Mouse (Mus musculus): ENCODE data around the gene Podxl.
A peak's percentile ranks its signal among the peaks of the same experiment; 100 is the strongest.
"Not testable (repeated sequence)": the region's sequence is repeated elsewhere in the genome, so short reads cannot be mapped to it uniquely, and the experiment has no call there.

The Podxl gene

DNA sequence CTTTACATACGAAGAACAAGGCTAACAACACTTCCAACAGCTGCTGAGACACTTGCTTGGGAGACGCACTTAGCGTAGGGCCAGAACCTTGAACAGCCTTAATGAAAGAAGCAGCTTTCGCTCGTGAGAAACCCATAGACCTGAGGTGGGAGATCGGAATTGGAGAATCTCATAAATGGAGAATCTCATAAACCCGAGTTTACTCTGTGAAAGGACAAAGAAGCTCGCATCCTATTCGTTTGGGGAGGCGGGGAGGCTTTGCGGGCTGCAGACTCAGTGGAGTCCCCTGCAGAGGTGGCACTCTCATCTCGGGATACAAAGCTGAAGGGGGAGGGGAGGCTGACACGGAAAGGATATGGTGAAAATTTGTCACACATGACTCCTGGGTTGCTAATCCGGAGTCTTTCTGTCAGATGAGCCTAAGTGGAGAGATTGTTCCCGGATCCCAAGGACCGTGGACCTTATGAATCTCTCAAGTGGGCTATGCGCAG lies 1.2 kb upstream of the Podxl start:
- DNase-seq: peak; percentile 41 to 45

DNA sequence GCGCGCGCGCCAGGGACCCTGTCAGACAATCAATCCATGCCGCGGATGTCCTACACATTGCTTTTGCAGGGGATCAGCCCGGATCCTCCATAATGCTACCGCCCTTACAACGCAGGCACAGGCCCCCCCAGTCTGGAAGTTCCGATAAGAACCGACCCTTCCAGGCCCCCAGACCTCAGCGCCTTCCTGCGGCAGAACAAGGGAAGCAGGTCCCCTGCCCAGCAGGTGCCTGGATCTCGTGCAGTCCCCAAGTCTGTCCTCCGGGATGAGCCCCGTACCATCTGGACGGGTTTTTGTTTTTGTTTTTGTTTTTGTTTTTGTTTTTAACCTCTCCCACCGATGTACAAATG lies 376 bp upstream of the Podxl start:
- DNase-seq: peak in 1 of 2 experiments; percentile 61

DNA sequence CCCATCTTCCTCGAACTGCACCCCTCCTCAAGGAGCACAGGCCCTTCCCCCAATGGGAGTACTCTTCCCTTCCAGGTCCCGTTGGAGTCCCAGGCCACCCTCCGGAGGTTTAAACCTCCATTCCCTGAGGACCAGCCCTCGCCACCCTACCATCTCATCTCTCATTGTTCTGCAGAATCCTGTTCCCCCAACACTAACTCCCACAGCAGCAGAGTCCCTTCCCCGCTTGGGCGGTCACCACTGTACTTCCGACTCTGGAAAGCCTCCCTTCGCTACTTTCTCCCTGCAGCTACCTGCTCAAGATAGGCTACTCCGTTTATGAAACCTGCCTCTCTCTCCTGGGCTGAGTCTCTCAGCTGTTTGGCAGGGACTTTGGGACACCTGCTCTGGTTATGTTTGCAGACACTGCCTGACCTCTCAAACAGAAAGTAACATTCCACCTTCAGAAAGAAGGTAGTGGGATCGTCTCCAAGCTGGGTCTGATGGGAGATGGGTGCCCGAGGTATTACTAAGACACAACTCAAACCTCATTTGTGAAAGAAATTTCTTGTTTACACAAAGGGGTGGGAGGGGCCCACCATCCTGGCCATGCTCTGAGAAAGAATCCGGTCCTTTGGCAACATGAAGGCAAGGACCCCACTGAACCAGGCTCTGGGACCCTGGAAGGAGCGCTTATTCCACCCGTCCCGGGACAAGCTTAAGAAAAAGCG lies 1.3 kb downstream of the Podxl start:
- peak in 1 of 2 experiments; percentile 19 for DNase-seq

DNA sequence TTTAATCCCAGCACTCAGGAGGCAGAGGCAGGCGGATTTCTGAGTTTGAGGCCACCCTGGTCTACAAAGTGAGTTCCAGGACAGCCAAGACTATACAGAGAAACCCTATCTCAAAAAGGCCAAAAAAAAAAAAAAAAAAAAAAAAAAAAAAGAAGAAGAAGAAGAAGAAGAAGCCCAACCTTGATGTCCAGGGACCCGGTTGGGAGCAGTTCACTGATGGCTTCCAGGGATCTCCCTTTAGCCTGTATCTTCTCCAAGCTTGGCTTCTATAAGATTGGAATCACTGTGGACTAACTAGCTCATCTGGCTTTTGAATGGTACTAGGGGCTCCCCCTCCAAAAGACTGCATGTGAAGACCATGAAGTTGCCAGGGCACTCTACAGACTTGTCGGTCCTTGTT lies 1.8 kb downstream of the Podxl start:
- DNase-seq: not testable (repeated sequence)

DNA sequence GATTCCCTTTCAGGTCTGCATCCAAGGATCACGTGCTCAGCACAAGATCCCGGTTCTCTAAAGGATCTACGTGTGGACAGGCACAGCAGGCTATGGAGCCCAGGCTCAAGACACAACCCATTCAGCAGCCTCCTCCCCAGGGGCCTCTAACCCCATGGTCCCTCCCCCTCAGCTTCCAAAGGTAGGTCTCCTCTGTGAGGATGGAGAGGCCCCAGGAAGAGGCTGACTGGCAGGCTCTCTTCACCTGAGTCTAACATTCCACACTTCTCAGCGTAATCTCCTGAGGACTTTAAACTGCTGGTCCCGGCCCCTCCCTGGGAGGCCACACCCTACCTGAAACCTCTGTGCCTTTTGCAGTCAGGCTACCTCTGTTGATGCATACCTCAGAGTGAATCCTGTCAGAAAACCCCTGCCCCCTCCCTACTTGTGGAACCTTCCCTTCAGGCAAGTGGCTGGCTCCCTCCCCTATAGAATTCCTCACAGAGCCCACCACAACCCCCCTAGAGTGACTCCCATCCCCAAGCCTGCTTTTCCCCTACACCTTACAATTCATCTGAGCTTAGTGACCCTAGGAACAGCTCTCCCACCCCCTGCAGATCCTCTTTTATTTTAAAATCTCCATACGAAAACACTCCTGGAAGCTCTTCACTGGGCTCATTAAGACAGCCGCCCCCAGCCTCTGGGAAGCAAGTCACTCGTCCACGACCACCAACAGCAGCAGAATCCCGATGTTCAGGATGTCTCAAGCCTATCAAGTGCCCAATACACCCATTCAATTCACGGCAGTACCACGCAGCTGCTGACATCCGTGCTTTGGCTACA lies 3.4 kb downstream of the Podxl start:
- no peak for DNase-seq

DNA sequence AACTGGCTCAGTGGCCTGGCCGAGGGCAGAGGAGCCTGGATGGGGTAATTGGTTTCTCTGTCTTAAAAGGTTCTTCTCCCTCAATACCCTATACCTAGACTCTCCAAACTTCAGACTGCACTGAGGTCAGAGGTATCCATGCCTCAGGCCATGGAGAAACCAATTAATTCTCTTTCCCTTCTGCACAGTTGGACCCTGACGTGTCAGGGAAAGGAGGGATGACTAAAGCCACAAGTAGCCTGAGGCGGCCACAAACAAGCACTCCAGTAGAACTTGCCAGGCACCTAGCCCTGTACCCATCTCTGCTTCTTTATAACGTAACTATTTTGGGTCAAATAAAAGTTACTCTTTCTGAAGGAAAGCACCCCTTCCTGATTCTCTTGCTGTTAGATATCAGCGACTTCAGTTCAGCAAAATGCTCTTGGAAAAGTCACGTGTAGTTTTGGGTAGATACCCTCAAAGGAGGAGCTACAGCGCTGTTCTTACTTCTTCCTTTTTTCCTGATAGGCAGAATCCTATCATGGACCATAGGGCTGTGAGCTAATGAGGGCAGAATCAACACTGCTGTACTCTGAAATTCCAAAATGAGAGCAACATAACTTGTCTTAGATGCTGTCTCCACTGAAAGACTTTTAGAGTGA lies 7.2 kb downstream of the Podxl start:
- no peak for DNase-seq

DNA sequence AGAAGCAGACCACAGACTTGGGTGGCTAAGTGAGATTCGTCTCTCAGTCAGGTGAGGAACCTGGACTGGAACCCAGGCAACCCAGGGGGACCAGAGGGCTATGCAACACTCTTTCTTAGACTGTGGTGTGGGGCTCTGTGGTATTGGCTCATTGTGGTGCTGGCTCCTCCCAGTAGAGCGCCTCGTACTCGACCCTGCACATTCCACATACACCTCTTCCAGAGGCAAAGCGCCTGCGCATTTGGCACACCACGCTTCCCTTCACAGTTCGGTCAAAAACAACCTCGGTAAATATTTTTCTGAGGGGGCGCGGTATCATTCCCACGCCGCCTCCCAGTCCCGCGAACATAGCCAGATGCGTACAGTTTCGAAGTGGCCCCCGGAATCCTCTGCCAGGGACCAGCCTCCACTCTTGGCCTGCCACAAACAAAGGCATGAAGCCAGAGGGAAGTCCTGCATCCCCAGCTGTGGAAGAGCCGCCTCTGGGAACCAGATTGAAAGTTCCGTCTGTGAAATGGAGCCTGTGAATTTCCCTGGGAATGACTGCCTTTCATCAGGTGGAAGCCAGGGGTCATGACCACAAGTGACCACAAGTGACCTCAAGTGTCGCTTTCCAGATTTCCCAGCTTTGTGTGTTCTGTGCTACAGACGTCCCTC lies 12.8 kb downstream of the Podxl start:
- DNase-seq: no peak

DNA sequence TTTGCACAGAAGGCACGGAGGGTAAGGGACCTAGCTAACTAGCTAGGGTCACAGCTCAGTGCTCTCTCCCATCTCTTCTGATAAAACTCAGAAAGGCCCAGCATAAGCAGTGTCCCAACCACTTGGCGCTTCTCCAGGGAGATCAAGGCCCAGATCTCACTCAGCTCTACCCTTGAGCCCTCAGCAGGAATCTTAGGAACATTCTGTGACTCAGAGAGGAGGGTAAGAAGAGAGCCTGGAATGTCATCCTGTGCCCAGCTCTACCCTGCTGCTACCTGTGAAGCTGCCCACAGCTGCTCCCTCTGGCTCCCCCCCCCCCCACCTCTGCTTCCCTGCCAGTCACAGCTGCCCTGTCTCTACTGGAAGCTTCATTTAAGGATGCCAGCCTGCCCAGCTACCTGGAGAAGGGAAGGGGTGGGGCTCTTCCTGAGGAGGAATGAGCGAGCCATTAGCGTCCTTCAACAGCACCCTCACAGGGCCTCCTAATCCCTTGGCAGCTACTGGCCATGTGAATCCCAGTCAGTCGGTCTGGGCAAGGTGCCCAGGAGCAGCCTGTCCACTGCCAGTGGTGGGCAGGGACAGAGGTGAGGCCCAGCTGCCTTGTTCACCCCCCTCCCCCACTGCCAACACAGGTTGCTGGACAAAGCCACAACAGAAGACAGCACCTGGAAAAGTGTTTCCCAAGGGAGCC lies 14.3 kb downstream of the Podxl start:
- peak; percentile 70 to 79 for DNase-seq

DNA sequence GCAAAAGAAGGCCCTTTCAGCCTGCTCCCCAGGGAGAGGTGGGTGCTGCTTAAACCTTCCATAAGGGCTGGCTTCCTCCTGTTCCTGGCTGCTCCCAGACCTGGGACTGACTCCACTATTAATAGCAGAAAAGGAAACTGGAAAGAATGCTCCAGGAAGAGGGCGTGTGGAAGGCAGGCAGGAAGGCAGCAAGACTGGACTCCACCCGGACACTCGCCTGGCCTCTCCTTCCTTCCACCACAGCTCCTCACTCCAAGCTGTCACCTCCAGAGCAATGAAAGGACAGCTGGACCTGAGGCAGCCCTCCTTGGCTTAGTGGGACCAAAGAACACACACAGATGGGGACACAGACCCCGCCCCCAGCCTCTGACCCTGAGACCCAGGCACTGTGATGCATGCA lies 19.5 kb downstream of the Podxl start:
- DNase-seq: no peak

DNA sequence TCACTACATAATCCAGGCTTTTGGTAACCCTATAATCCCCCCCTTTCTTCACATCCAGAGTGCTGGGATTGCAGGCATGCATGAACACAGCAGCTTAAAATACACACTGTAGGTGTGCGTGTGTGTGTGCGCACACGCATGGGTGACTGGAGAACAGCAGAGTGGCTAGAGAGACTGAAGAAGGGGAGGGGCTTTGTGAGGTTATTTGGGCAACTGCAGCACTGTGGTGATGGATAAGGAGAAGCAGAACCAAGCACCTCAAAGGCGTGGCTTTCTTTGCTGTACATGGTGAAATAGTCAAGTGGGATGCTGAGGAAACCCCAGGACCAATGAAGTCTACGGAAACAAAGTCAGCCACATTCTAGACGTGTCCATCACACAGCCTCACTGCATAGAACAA lies 23.8 kb downstream of the Podxl start:
- DNase-seq: no peak

DNA sequence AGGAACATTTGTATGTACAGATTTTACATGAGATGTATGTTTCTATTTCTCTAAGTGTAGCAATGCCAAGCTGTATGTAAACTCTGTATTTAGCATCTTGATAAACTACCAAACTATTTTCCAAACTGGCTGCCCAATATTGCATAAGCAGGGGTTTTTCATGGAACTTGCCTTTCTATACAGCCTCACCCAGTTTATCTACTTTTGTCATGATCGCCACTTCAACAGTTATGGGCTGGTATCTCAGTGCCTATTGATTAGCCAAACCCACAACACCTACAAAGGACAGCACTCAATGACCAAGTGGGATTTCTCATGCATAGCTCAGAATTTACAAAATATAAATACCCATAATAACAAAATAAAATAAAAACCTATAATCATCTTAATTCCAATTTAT lies 25.7 kb downstream of the Podxl start:
- DNase-seq: no peak

DNA sequence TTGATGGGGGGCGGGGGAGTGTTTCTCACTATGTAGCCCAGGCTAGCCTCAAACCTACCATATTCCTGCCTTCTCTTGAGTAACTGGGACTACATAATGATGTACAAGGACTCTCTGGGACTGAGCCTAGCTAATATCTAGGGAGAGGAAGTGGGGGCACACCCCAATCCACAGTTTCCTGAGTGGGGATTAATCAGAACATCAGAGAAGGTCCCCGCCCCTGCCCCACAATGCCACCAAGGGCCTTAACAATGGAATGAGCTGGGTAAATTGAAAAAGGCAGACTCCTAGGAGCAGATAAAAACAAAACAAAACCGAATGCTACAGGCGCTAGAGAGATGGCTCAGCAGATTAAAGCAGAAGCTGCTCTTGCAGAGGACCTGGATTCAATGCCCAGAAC lies 26.6 kb downstream of the Podxl start:
- no peak for DNase-seq

DNA sequence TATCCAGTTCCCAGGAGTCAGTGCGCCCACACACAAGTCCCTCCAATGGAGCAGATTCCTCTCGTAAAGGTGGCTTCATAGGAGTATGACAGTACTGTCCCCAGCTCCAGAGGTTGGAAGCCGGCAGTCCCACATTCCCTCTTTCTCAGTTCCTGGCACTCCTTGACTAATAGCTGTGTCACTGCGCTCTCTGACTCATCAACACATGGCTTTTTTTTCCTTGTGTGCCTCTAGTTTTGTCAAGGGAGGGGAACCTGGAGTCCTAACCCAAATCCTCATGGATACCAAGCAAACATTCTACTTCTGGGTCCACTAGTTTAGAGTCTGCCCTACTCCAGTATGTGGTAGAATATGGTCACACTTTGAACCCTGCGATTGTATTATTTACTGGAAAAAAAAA lies 29.1 kb downstream of the Podxl start:
- DNase-seq: no peak

DNA sequence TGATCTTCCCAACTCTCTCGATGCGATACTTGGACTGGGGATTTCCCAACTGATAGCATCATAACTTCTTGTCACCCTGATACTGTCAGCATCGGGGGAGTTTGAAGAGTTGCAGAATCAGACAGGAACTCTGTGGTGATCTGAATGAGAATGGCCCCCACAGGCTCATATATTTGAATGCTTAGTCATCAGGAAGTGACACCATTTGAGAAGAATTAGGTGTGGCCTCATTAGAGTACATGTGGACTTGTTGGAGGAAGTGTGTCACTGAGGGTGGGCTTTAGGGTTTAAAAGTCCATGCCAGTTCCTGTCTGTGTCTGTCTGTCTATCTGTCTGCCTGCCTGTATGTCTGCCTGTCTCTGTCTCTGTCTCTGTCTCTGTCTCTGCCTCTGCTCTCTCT lies 31.9 kb downstream of the Podxl start:
- no peak for DNase-seq

DNA sequence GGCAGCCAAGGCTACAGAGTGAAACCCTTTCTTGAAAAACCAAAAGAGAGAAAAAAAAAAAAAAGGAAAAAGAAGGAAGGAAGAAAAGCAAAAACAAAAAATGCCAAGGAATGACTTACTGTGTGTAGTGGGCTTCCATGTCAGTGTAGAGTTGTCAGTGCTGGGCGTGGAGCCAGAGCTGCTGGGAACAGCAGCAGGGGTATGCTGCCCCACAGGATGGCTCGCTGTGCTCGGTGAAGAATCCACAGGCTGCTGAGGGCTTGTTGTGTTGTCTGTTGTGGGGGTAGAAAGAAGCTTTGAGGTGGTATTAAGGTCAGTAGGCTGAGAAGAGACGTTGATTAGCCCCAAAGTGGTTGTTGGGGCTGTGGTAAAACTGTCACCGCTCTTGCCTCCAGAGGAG lies 35.4 kb downstream of the Podxl start:
- peak; percentile 20 to 40 for DNase-seq

DNA sequence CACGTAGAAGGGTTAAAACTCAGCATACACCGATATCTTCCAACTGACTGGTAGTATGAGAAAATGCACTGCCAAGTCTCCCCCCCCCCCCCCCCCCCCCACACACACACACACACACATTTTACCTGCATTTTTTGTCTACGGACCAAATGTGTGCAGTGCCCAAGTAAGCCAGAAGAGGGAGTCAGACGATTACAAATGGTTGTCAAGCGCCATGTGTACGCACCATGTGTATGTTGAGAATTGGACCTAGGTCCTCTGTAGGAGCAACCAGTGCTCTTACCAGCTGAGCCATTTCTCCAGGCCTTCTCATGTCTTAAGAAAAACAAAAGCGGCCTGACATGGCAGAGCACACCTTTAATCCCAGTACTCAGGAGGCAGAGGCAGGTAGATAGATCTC lies 35.9 kb downstream of the Podxl start:
- DNase-seq: peak; percentile 67 to 73

DNA sequence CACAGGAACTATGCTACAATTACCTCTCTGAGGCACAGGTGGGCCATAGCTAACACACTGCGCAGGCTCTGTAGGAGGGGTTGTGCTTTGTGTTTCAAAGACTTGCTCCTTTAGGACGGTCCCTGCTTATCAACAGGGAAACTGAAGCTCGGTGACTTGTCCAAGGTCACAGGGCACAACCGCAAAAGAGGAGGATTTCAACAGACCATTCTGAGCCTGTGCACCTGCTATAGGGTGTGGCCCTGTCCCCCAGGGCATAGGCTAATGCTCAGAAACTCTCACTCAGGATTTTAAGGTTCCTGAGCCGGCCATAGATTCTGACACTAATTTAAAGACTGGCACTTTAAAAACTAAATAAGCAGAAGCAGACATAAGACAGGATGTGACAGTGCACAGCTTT lies 36.9 kb downstream of the Podxl start:
- no peak for DNase-seq

DNA sequence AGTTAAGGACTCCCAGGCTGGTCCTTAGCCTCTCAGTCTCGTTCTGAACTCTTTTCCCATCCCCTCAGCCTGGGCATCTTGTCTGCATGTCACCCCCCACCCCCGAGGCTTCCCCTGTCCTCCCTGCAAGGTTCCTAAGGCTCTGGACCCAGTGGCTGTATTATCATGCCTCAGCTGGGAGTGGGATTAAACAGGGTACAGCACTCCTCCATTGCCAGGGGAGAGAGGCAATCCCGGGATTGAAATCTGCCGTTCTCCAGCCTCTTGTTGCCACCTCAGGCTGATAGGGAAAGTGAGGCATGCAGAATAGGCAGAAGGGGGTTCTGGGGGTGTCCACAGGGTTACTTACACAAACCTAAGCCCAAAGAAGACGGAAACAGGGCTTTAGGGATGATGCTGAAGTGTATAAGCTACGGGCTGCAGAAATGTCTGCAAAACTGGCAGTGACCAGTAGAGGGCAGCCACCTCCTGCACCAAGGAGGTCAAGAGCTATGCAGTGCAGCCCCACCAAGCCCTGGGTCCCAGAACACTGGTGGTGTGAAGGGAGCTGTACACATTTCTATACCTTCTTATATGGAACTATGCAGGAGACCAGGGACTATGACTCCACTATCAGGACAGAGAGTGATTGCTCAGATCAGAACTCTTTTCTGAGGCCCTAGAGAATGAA lies 38.4 kb downstream of the Podxl start:
- DNase-seq: peak; percentile 80 to 83

DNA sequence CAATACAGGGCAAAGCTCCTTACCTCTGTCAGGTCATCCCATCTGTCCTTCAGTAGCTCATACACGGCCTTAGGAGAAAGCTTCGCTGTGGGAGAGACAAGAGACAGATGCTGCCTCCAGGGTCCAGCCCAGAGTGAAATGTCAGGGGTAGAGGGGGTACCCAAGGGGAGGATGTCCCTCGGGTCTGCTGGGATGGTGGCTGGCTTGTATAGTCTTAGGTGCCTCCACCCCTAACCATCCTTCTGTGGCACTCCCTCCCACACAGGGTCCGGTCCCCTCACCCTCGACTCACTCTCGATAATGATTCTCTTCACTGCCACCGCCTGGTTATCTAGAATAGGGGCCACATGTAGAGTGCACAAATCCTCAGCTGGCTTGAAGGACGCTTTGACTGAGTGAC lies 39.1 kb downstream of the Podxl start:
- no peak for DNase-seq

DNA sequence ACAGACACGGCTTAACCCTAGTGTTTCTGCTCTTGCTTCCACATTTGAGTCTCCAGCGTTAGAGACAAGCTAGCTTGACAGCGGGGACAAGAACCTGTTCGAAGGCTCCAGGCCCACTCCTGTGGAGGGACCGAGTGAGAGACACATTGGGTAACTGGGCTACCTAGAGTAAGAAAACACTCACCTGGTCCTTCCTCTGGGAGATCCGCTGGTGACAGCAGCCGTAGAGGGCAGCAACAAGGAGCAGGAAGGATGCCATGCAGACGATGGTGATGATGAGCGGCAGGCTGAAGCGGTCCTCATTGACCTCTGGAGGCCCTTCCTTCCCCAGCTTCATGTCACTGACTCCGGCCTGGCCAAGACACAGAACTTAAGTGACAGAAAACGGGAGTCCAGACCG lies 39.7 kb downstream of the Podxl start:
- DNase-seq: no peak

DNA sequence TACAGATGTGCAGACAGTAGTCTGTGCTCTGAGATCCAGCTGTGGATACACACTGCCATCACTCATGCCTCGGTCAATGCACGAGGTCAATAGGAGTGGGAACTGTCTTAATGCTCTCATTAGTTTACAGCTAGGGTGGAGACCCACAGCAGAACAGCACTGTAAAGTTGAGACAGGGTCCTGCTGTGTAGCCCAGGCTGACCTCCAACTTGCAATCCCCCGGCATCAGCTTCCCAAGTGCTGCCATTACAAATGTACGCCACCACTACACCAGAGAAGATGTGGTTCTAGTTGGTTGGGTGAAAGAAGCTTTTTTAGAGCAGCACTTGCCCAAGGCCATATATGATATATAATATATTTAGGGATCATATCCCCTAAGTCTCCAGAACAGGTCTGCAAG lies 40.1 kb downstream of the Podxl start:
- DNase-seq: no peak

DNA sequence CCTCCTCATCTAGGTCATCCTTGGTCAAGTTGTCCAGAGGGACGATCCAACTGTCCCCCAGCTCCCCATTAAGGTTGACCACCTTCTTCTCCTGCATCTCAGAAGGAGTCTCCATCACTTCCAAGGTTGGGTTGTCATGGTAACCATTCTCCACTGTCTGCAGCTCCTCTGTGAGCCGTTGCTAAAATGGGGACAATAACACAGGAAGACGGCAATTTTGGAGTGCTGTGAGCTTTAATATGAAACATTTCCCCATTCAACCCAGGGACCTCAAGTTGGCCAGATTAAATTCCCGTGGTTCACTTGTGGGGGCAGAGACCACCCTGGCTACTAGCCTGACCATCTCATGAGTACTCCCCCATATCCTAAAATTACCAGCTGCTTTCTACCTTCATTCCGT lies 40.7 kb downstream of the Podxl start:
- peak in 1 of 2 experiments; percentile 27 for DNase-seq
